Mouse (Mus musculus): ENCODE data around the gene Cops7a.
A peak's percentile ranks its signal among the peaks of the same experiment; 100 is the strongest.

Gene Cops7a

GRCm38 (mm10) chr6:124959960-124960359 is 5.4 kb downstream of the Cops7a start:
- DNase-seq (ENCODE audit: low spot score in 2 of 2) = no peak

GRCm38 (mm10) chr6:124958127-124958526 is 7.2 kb downstream of the Cops7a start:
- no peak for DNase-seq (ENCODE audit: low spot score in 2 of 2)

- no peak for DNase-seq (ENCODE audit: low spot score in 2 of 2)
Observed at GRCm38 (mm10) chr6:124955212-124955611, 10.1 kb downstream of the Cops7a start.

GRCm38 (mm10) chr6:124953991-124954715 is 11.2 kb downstream of the Cops7a start:
- no peak for DNase-seq (ENCODE audit: low spot score in 2 of 2)

- DNase-seq (ENCODE audit: low spot score in 2 of 2) = no peak
Observed at GRCm38 (mm10) chr6:124943526-124943925, 21.8 kb downstream of the Cops7a start.

- no peak for DNase-seq (ENCODE audit: low spot score in 2 of 2)
Observed at GRCm38 (mm10) chr6:124941679-124942078, 23.7 kb downstream of the Cops7a start.

- no peak for DNase-seq (ENCODE audit: low spot score in 2 of 2)
Observed at GRCm38 (mm10) chr6:124938554-124938953, 26.8 kb downstream of the Cops7a start.

GRCm38 (mm10) chr6:124937493-124937892 is 27.8 kb downstream of the Cops7a start:
- no peak for DNase-seq (ENCODE audit: low spot score in 2 of 2)

- DNase-seq (ENCODE audit: low spot score in 2 of 2) = no peak
Observed at GRCm38 (mm10) chr6:124936681-124937080, 28.7 kb downstream of the Cops7a start.

- no peak for DNase-seq (ENCODE audit: low spot score in 2 of 2)
Observed at GRCm38 (mm10) chr6:124934670-124935069, 30.7 kb downstream of the Cops7a start.

- no peak for DNase-seq (ENCODE audit: low spot score in 2 of 2)
Observed at GRCm38 (mm10) chr6:124933127-124933526, 32.2 kb downstream of the Cops7a start.

- DNase-seq (ENCODE audit: low spot score in 2 of 2) = no peak
Observed at GRCm38 (mm10) chr6:124932314-124932695, 33.0 kb downstream of the Cops7a start.

GRCm38 (mm10) chr6:124931525-124932313 is 33.6 kb downstream of the Cops7a start:
- no peak for DNase-seq (ENCODE audit: low spot score in 2 of 2)

- DNase-seq (ENCODE audit: low spot score in 2 of 2) = peak; percentile 98 to 99
Observed at GRCm38 (mm10) chr6:124930754-124931524, 34.4 kb downstream of the Cops7a start, which contains the start of gene Mlf2. Gene Mlf2, plus strand, starts transcription at chr6:124931386.

- no peak for DNase-seq (ENCODE audit: low spot score in 2 of 2)
Observed at GRCm38 (mm10) chr6:124930231-124930630, 35.1 kb downstream of the Cops7a start.

- DNase-seq (ENCODE audit: low spot score in 2 of 2) = no peak
Observed at GRCm38 (mm10) chr6:124925941-124926340, 39.4 kb downstream of the Cops7a start.

- no peak for DNase-seq (ENCODE audit: low spot score in 2 of 2)
Observed at GRCm38 (mm10) chr6:124925173-124925793, 40.1 kb downstream of the Cops7a start.

GRCm38 (mm10) chr6:124921539-124921938 is 43.8 kb downstream of the Cops7a start:
- DNase-seq (ENCODE audit: low spot score in 2 of 2) = no peak

- no peak for DNase-seq (ENCODE audit: low spot score in 2 of 2)
Observed at GRCm38 (mm10) chr6:124920318-124921085, 44.8 kb downstream of the Cops7a start.

- DNase-seq (ENCODE audit: low spot score in 2 of 2) = peak; percentile 59 to 91
Observed at GRCm38 (mm10) chr6:124919695-124920317, 45.5 kb downstream of the Cops7a start, which contains the start of gene Ptms. Gene Ptms, minus strand, starts transcription at chr6:124920103.
